Mouse (Mus musculus) layer of hippocampus, adult 18-20 months (tissue): Measurements from ENCODE around the gene Stmn1. TPM values are rescaled to one million over a fixed set of nuclear protein-coding genes. Genes with fewer than 3 reads are reported as not detected.

Experiments used
- DNase-seq, 2 experiments: peaks; one replicate each; pipeline ENCODE4 v3.0.0; 2022; ENCODE audit warnings: low spot score in 2 of 2
- total RNA-seq, 2 experiments: library from RNA; stranded (reverse); gene quantifications; 2 replicates each; pipeline ENCODE4 v1.2.3; 2021

Gene Stmn1
- total RNA-seq, 2 experiments from 2014 or later = 373 to 429 TPM

GRCm38 (mm10) chr4:134457130-134457825, 10.8 kb upstream of the Stmn1 start:
- DNase-seq = no peak

GRCm38 (mm10) chr4:134458856-134459255, 9.3 kb upstream of the Stmn1 start:
- DNase-seq = no peak

- no peak for DNase-seq
Observed at GRCm38 (mm10) chr4:134460277-134460676, 7.8 kb upstream of the Stmn1 start.

- no peak for DNase-seq
Observed at GRCm38 (mm10) chr4:134461252-134461651, 6.9 kb upstream of the Stmn1 start.

GRCm38 (mm10) chr4:134465789-134466188, 2.3 kb upstream of the Stmn1 start:
- no peak for DNase-seq

GRCm38 (mm10) chr4:134466381-134467262, 1.5 kb upstream of the Stmn1 start:
- DNase-seq = no peak

- no peak for DNase-seq
Observed at GRCm38 (mm10) chr4:134467435-134468214, 495 bp upstream of the Stmn1 start.

- DNase-seq = peak; percentile 92 to 96
Observed at GRCm38 (mm10) chr4:134468578-134469266, 602 bp downstream of the Stmn1 start.

GRCm38 (mm10) chr4:134469341-134469796, 1.2 kb downstream of the Stmn1 start:
- no peak for DNase-seq

- no peak for DNase-seq
Observed at GRCm38 (mm10) chr4:134469985-134470384, 1.9 kb downstream of the Stmn1 start.

GRCm38 (mm10) chr4:134471469-134471868, 3.3 kb downstream of the Stmn1 start:
- no peak for DNase-seq

GRCm38 (mm10) chr4:134473764-134474163, 5.6 kb downstream of the Stmn1 start:
- peak in 1 of 2 experiments; percentile 54 for DNase-seq

- no peak for DNase-seq
Observed at GRCm38 (mm10) chr4:134474240-134474639, 6.1 kb downstream of the Stmn1 start.

GRCm38 (mm10) chr4:134476899-134477298, 8.8 kb downstream of the Stmn1 start:
- DNase-seq = no peak

- peak; percentile 87 to 94 for DNase-seq
Observed at GRCm38 (mm10) chr4:134478031-134478430, 9.9 kb downstream of the Stmn1 start.

GRCm38 (mm10) chr4:134479839-134480238, 11.7 kb downstream of the Stmn1 start:
- no peak for DNase-seq

GRCm38 (mm10) chr4:134480864-134481263, 12.7 kb downstream of the Stmn1 start:
- peak in 1 of 2 experiments; percentile 84 for DNase-seq

- no peak for DNase-seq
Observed at GRCm38 (mm10) chr4:134481270-134481669, 13.2 kb downstream of the Stmn1 start.

- no peak for DNase-seq
Observed at GRCm38 (mm10) chr4:134482442-134482841, 14.3 kb downstream of the Stmn1 start.

GRCm38 (mm10) chr4:134483078-134483688, 15.1 kb downstream of the Stmn1 start:
- no peak for DNase-seq
